Mouse (Mus musculus) erythroblast, embryonic 14.5 days (primary cell): ENCODE data around the gene Atp6v0d1.

Experiments used
- GATA1 ChIP-seq: IDR thresholded peaks from 2 replicates; pipeline ENCODE4 v1.6.1; 2012; ENCODE audit warnings: low read length, inconsistent platforms, mixed read lengths
- TAL1 ChIP-seq: IDR thresholded peaks from 3 replicates; pipeline ENCODE4 v1.6.1; 2012; ENCODE audit warnings: low read length, inconsistent platforms, mixed read lengths

DNA sequence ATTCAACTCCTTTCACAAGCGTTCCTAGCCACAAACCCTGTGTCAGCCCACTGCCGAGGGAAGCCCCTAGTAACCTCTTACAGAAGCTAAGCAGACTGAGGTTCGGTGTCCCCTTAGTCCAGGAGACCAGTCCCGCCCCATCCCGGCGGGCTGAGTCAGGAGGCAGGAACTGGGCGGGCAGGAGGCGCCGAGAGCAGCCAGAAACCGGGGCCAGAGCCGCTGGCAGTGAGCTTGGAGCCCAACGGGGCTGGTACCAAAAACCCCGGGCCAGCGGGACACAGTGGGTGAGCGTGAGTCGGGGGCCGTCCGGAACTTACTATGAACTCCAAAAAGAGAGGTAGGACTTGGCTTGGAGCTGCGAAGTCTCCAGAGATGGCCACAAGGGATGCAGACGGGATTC, 47.2 kb upstream of the Atp6v0d1 start:
- TF ChIP-seq TAL1 (no peak), GATA1 (no peak)
